Mouse (Mus musculus): ENCODE measurements at regions not wholly inside any gene's neighbourhood (a gene's known extent, or its start where the extent isn't known, plus 50 kb on each side); places are given as distances from the start of the nearest gene placed in this dataset.
"Not testable (repeated sequence)": the region's sequence is repeated elsewhere in the genome, so short reads cannot be mapped to it uniquely, and the experiment has no call there.

DNA sequence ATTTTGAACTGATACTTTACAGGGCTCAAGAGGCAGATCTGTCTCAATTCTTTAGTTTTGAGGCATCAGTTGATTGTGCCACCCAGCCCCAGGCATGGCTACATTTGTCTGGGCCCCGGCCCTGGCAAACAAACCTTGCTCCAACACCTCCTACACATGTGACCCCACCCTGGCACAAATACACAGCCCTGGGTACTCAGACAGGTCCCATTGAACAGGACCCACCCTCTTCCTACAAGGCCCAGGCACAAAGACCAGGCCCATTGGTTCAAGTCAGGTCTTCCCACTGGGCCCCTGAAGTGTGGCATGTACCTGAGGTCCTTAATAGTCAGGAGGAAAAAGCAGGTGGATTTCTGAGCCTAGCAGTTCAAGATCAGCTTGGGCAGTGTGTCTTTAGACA is 190.4 kb downstream of the Gm906 start:
- TF ChIP-seq POLR2A (IDR thresholded peaks at IDR 0.05; ENCODE audit: insufficient read length, low read depth); SRF (IDR thresholded peaks at IDR 0.05; ENCODE audit: control insufficient read depth, insufficient read length, low read depth); POLR2AphosphoS2 (IDR thresholded peaks at IDR 0.05; ENCODE audit: insufficient read length, low read depth): not testable (repeated sequence)
